Mouse (Mus musculus) cerebellum, adult 8-10 months (tissue): Measurements from ENCODE around the gene Nap1l1.
A peak's percentile ranks its signal among the peaks of the same experiment; 100 is the strongest.

Source experiments
- DNase-seq: peaks from one replicate; pipeline ENCODE4 v3.0.0; 2022

Gene Nap1l1

DNA sequence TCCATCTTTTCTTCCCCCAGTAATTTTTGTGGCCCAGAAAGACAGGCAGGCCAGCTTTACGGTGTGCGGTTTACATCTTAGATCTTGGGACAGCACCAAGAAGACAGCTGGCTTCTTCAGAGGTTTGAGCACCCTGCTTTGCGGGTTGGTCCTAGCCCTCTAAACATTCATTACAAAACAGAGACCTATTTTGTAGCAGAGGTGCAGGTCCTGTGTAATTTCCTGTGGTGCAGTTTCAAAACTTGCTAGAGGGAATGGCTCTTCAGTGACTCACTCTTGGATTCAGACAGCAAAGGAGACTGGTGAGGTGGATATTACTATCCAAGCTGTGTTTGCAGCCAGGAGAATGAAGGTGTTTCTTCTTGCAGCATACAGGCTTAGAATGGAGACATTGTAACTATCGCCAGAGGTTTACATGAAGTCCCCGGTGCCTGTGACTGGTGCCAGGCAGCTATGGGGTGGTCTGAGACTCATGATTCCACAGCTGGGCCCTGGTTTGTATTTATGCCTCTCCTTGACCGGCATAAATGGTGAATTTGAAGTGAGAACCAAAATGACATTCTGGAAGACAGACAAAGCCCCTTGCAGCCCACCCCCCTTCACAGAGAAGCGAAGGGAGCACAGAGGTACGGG is 43.9 kb downstream of the Nap1l1 start:
- DNase-seq: no peak

DNA sequence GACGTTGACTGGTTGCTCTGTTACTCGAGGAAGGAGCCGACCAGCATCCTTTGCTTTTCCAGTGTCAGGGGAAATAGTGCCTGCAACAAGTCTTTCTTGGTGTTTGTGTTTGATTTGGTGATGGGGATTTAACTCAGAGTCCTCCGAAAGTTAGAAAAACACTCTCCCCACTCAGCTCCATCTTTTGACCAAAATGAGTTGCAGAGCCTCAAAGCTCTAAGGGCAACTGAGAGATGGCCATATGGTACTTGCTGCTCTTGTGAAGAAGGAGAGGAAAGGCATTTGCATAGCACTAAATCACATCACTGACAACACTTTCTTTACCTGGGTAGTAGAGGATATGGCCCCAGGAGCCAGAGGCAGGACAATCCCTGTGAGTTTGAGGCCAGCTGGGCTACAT is 45.3 kb downstream of the Nap1l1 start:
- DNase-seq: no peak

DNA sequence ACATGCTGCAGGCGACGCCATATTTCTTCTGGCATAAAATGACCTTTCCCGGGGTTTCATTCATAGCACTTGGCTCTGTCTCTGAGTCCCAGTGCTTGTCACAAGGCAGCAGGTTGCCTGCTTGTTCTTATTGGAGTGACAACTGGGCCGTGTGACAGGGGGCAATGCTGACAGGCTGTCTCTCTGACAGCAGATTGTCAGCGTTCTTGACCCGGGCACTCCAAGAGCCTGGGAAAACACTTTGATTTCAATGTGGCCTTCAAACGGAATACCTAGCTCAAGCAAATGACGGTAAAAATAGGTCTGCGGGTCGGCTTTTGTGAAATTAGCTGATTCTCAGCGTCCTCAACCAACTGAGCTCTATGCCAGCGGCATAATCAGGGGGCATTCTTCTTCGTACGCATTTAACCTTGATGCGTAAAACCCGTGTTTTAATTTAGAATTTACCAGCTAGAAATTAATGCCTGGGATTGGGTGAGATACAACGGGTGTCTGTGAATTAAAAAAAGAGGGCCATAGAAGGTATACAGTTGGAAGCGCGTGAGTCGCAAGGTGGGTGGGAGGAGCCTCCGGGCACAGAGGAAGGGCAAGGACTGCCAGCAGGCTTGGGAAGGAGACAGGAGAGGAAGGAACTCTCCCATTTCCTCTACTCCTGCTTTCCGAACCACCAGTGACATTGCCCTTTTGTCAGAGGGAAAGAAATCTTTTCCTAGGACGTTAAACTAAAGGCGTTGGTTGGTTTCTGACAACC is 46.8 kb downstream of the Nap1l1 start:
- peak; percentile 60 for DNase-seq

DNA sequence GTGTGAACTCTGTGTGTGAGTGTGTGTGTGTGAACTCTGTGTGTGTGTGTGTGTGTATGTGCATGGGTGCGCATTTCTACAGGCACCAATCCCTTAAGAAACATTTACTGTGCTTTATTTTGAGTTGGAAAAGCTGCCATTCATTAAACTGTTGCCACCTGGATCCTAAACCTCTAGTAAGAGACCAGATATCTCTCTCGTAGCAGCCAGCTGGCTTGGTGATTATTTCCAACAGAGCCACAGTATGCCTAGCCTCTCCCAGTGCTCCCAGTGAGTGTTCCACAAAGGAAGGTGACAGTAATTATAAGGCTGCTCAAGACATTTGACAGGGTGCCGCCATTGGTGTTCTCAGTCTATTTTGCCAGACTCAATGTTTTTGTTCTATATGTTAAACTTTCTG is 47.6 kb downstream of the Nap1l1 start:
- DNase-seq: peak; percentile 33

DNA sequence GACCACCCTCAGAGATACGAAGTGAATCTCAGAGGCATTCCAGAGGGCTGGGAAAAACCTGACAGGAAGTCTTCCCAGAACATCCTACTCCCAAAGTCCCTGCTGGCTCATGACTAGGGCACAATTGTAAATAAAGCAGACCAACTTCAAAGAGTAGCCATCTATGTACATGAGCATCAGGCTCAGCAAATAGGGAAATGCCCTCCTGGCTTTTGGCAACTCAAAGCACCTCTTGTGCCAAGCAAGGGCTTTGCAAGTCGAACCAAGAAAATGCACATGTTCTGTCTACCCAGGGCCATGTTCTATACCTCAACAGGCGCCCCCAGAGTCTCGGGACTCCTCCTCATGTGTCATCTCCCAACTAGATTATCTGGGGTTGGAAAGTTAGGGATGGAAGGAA is 48.6 kb downstream of the Nap1l1 start:
- DNase-seq: no peak

DNA sequence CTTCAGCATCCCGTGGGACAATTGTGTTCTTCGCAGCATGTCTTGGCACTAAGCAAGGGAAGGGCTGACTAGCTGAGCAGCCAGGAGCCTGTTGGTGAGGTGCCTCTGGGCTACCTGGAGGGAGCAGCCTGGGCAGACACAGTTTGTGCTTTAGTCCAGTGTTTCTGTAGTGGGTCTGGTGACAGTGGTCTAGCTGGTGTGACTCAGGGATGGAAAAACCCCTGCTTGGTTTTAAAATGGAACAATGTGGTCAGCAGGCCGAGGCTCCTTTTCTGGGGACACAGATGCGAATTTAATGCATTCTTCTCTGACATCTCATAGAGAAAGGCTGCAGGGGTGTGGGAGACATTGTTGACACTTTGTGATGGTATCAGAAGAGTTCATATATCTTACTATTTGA is 49.2 kb downstream of the Nap1l1 start:
- no peak for DNase-seq

DNA sequence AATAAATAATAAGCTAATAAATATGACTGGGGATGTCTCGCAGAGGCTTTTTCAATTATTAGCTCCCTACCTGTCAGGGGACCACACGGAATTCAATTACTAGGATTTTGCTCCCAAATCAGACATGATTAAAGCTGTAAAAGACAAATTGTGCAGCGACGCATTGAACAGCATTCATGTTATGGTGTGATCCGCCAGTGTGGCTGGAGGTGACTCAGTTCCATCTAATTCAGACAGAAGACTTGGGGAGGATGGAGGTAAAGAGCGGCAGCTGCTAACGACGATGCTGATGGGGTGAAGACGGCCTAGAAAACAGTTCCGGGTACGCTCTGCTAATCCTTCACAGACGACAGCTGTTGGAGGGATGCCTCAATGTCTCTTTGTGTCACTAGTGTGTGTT is 50.9 kb downstream of the Nap1l1 start:
- DNase-seq: no peak

DNA sequence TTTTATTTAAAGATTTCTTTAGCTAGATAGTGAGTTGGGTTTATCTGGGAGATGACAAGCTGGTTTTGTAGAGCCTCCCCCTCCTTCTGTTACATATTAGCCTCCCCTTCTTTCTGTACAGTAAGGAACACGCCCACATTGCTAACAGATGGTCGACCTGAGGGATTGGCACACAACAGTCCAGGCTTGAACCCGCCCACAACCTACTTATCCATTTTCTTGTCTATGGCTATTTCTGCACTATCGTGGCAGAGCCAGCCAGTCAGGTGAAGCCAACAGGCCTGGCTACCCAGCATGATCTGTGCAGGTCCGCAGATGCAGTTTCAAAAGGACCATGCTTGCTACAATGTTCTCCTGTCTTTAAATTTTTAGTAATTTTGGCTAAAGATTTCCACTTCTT is 54.0 kb downstream of the Nap1l1 start:
- DNase-seq: peak; percentile 56

DNA sequence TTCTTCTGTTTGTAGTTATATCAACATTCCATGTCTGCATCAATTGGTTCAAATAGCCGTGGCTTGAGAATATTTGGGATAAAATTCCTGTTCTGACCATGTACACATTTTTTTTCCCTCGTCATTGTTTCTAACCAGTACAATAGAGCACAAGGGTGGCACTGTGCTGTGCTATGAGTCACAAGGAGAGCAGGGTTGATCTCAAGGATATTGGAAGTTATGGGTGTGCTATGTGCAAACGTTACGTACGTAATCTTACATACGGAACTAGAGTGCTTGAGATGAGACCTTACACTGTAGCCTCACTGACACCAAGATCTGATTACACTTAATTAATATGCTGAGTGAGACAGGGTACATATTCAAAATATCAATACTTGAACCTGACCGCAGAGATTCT is 54.6 kb downstream of the Nap1l1 start:
- no peak for DNase-seq

DNA sequence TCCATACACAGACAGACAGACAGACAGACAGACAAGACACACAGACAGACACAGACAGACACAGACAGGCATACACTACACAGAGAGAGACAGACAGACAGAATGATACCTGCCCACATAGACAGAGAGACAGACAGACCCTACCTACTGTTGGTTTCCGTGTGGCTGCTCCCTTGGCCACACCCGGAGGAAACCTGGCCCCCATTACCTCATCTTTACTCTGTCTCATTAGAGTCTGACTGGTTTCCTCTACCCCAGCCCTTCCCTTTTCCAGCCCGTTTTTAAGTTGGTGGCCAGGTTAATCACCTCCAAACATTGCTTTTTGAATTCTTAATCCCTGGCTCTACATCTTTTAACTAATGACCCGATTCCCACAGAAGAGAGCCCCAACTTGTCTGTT is 55.3 kb downstream of the Nap1l1 start:
- no peak for DNase-seq

DNA sequence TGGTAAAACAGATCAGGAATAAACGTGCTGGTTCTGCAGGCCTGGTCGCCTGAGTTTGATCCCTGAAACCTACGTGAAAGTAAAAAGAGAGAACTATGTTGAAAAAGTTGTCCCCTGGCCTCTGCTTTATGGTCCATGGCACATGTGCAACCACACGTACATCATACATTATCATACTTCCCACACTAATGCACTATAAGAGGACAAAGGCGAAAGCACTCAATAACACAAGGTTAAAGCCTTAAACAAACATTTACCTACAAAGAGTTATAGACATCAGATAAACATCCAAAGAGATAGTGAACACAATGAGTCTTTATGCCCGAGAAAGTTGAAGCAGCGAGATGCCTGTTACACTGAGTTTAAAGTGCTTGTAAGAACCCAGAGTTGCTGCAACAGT is 57.4 kb downstream of the Nap1l1 start:
- no peak for DNase-seq

DNA sequence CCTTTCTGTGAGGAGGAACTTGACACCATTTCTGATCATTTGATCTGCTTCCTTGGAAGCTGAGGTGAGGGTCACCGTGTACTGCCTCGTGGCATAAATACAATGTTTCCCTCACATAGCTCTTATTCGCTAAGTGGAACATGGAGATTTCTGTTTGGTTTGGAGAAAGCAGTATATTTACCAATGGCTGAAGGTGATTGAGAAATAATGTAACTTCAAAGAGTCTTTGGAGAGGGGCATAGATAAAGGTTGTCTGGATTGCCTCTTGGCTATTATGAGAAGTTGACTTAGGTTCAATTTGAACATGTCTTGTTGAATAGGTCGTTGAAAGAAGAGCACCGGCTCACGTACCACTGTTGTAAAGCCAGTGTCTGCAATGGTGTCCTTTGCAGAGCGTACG is 61.7 kb downstream of the Nap1l1 start:
- no peak for DNase-seq

DNA sequence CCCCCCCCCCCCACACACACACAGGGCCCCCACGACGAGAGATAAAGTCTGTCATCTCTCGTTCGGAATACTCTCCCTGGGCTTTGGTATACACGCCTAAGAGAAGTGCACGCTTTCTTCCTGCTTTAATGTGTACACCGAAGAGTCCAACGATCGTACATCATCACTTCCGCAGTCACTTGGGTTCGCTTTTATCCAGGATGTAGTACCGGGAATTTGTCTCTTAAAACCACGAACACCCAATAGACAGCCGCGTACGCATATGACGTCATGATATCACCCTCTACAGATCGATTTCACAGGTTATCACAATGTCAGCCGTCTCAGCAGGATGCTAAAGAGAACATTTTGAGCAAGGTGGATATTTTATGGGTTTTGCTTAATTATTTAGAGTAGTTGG is 64.4 kb downstream of the Nap1l1 start:
- no peak for DNase-seq

DNA sequence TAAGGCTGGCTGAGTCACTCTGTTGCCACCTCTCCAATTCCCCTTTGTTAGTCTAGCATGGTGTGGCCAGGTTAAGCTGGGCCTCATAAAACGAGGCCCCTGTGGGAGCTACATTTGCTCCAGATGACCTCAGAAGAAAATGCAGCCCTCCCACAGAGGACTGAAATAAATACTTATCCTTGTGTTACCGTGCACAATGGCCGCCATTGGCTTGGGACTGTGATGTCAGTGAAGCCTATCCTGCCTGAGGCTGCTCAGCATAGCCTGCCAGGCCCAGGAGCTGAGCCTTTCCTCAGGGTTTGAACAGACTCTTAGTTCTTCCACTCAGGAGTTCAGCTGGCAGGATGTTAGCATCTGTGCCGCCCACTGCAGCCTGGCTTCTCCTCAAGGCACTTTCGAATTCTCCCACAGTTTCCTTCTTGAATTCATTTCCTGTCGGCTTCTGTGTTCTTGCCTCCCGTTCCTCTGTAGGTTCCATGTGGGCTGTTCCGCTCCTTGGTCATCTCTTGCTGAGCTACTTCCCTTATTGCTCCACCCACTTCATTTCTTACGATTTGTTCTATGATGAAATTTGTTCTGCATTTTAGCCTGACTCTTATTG is 66.8 kb downstream of the Nap1l1 start:
- no peak for DNase-seq

DNA sequence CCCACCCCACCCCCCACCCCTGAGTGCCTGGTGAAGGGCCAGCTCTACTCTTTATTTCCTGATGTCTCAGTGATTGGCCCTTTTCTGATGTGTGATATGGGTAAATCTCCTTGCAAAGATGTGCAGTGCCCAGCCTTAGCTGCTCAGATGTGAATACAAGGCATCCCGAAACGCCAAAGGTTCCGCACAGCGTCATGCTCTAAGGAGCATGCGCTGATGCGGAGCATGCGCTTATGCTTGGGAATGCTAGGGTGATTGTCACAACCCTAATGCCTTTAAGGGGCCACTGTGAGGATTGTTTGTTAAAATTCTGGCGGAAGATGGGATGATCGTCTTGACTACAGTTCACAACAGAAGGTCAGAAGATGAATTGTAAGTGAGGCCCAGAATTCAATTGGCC is 67.7 kb downstream of the Nap1l1 start:
- DNase-seq: no peak

DNA sequence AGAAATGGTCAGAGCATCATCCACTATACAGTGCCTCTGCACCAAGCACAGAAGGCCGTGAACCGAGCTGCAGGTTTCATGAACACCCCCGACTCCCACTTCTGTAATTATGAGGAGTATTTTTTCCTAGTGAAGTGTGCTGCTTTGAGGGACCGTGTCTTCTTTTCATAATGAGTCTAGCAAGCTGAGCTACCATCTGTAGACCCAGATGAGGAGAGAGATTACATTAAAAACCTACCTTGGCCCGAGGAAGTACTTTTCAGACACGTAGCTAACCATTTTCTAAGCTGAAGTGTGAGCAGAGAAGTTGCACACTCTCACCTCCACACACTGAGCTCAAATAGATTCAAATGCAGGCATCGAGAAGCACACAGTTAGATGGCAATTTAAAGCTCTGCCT is 70.1 kb downstream of the Nap1l1 start:
- DNase-seq: no peak

DNA sequence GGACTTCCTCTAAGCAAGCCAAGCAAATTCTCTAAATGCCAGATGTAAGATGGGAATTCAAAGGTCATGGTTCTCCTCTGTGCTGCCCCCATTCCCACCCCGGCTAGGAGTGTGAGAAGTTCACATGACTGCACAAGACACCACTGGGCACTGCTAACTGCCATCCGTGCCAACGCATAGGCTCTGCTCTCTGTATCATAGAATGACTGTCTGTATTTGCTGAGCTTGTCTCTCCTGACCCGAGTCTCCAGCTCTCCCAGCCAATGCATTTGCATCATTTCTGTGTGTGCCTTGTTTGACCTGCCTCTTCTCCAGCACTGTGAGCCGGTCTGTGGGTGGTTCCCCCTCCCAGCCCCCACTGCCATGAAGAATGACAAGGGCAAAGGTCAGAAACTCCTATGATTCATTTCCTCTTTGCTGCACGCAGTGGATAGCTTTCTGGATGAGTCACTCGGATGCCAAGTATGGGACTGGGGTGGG is 70.8 kb downstream of the Nap1l1 start:
- no peak for DNase-seq

DNA sequence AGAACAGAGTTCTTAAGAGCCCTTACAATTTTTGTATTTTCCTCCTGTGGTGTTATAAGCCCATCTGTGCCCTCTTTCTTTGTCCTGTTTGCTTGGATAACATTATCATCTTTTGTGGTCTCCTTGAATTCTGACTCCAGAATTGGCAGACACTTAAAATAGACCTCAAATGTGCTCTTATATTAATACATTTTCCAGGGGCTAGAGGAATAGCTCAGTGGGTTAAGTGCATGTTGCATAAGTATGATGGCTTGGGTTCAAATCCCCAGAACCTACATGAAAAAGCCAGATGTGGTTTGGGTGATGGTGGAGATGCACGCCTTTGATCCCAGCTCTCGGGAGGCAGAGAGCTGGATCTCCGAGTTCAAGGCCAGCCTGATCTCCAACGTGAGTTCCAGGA is 71.3 kb downstream of the Nap1l1 start:
- DNase-seq: no peak

DNA sequence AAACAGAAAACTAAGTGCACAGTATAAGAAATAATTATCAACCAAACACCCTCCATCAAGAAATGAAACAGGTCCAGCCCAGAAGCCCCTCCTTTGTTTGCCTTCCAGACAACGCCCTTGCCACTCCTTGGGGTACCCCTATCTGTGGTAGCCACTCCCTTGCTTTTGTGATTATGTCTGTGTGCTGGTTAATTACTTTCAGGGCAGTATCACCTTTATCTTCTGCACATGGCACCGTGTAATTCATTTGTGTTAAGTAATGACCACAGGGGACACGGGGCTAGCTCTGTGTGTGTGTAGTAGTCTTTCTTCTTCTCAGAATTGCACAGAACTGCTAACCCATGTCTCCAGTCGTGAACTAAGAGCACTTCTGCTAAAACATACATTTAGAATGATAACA is 72.6 kb downstream of the Nap1l1 start:
- no peak for DNase-seq
